ENCODE assay signal across 10 mouse cellular contexts in the genomic region with DNA sequence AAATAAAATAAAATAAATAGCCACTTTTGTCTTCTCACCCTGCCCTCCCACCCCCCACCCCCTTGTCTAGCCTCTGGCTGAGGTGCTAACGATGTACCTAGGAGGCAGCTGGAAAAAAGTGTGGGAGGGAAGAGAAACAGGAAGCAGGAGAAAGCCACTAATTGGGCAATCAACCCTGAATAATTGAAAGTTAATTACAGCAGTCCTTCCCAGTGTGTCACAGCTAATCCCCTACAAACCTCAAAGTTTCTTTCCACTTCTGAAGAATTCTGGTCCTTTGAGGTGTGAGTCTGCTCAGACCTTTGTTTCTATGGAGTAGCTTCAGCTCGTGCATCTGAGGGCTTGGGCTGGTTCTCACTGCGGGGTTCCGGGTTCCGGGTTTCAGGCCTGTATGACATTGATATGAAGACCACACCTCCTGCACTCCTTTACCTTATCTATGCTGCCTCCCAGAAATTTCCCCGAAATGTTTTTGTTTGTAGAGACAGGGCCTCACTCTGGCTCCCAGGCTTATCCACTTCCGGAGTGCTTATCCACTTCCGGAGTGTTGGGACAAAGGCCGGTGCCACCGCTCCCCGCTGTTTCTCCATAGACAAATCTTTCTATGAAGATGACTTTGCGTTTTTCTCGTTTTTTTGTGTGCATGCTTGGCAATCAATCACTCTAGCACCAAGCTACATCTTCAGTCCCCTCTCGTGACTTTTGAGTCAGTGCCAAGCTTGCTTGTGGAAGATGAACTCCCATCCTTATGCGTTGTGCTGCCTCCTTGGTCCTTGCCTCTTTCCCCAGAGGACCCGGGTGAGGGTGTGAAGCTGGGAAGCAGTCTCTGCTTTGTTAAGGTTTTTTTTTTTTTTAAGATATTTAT.
DNase-seq lines count a peak whose midpoint lies in the region; ATAC-seq lines count a peak whose summit lies in the region.
"Had no signal": no experiment of that assay in that cellular context is flagged by ENCODE, and none has a peak within 500 bp of the region (broad histone marks: within the 10 kb centered on the region; RNA-seq: fewer than 3 reads in every experiment).

No protein-coding gene starts in this region.

- no peaks in the 10 kb centered on the region for H3K9me3 ChIP-seq in forebrain, embryonic 12.5 days
- no peaks in the 10 kb centered on the region for H3K9me3 ChIP-seq in forebrain, embryonic 15.5 days
- H3K9me3 ChIP-seq in limb, embryonic 11.5 days (ENCODE audit: control insufficient read depth, low read length) = no peaks in the 10 kb centered on the region
- no peaks in the 10 kb centered on the region for H3K9me3 ChIP-seq in stomach, embryonic 16.5 days (replicated peaks; ENCODE audit: control insufficient read depth, low read length)

- H3K4me2 ChIP-seq in forebrain, embryonic 12.5 days = peak overlapping the region; percentile 11; the same call in 1 of the 2 replicates
- no peak overlapping the region for H3K4me2 ChIP-seq in forebrain, embryonic 15.5 days (replicated peaks)
- H3K4me2 ChIP-seq in limb, embryonic 11.5 days (ENCODE audit: low read depth, severe bottlenecking) = no peak overlapping the region
- no peak overlapping the region for H3K4me2 ChIP-seq in stomach, embryonic 16.5 days (ENCODE audit: low read depth, low read length)
- H3K4me2 ChIP-seq: hindbrain, embryonic 14.5 days had no signal

- no peak overlapping the region for H3K4me3 ChIP-seq in forebrain, embryonic 12.5 days (replicated peaks)
- no peak overlapping the region for H3K4me3 ChIP-seq in forebrain, embryonic 15.5 days
- no peak overlapping the region for H3K4me3 ChIP-seq in limb, embryonic 11.5 days (ENCODE audit: low read depth, low read length)
- no peak overlapping the region for H3K4me3 ChIP-seq in stomach, embryonic 16.5 days (replicated peaks; ENCODE audit: low read length)

- ATAC-seq in forebrain, embryonic 12.5 days (ENCODE audit: low FRiP score) = peak; percentile 40; the same call in 1 of the 2 replicates
- ATAC-seq in forebrain, embryonic 15.5 days (replicated peaks) = no peak; the same call in 1 of the 2 replicates
- peak; percentile 54; the same call in 1 of the 2 replicates for ATAC-seq in limb, embryonic 11.5 days (ENCODE audit: insufficient number of reproducible peaks, low FRiP score, low TSS enrichment, low read depth)
- ATAC-seq in stomach, embryonic 16.5 days (ENCODE audit: insufficient read depth, low FRiP score) = peak; percentile 62; the same call in 1 of the 2 replicates

- H3K27ac ChIP-seq in forebrain, embryonic 12.5 days = peak overlapping the region; percentile 59
- no peak overlapping the region for H3K27ac ChIP-seq in forebrain, embryonic 15.5 days (replicated peaks)
- H3K27ac ChIP-seq in limb, embryonic 11.5 days (replicated peaks; ENCODE audit: low read depth, low read length) = no peak overlapping the region
- H3K27ac ChIP-seq in stomach, embryonic 16.5 days (ENCODE audit: low read length) = no peak overlapping the region
- H3K27ac ChIP-seq: hindbrain, embryonic 14.5 days had no signal

- peaks cover 27% of the 10 kb centered on the region for H3K4me1 ChIP-seq in forebrain, embryonic 12.5 days
- H3K4me1 ChIP-seq in forebrain, embryonic 15.5 days = peaks cover 18% of the 10 kb centered on the region
- no peaks in the 10 kb centered on the region for H3K4me1 ChIP-seq in limb, embryonic 11.5 days (ENCODE audit: control insufficient read depth, insufficient read depth, low read length)
- H3K4me1 ChIP-seq in stomach, embryonic 16.5 days (ENCODE audit: control insufficient read depth, insufficient read depth, low read length) = no peaks in the 10 kb centered on the region

- no peaks in the 10 kb centered on the region for H3K36me3 ChIP-seq in forebrain, embryonic 12.5 days (replicated peaks)
- H3K36me3 ChIP-seq in forebrain, embryonic 15.5 days = no peaks in the 10 kb centered on the region
- no peaks in the 10 kb centered on the region for H3K36me3 ChIP-seq in limb, embryonic 11.5 days (ENCODE audit: control insufficient read depth, insufficient read depth, low read length)
- no peaks in the 10 kb centered on the region for H3K36me3 ChIP-seq in stomach, embryonic 16.5 days (ENCODE audit: control insufficient read depth, insufficient read depth, low read length)

- no peak overlapping the region for H3K9ac ChIP-seq in forebrain, embryonic 12.5 days
- no peak overlapping the region for H3K9ac ChIP-seq in forebrain, embryonic 15.5 days (replicated peaks)
- no peak overlapping the region for H3K9ac ChIP-seq in limb, embryonic 11.5 days (ENCODE audit: low read length)
- H3K9ac ChIP-seq in stomach, embryonic 16.5 days (ENCODE audit: low read length) = no peak overlapping the region
- H3K9ac ChIP-seq: hindbrain, embryonic 14.5 days had no signal

- H3K27me3 ChIP-seq in forebrain, embryonic 12.5 days = peaks cover 19% of the 10 kb centered on the region
- no peaks in the 10 kb centered on the region for H3K27me3 ChIP-seq in forebrain, embryonic 15.5 days
- H3K27me3 ChIP-seq in limb, embryonic 11.5 days (ENCODE audit: control insufficient read depth, insufficient read depth, low read length) = no peaks in the 10 kb centered on the region
- no peaks in the 10 kb centered on the region for H3K27me3 ChIP-seq in stomach, embryonic 16.5 days (ENCODE audit: control insufficient read depth, insufficient read depth, low read length)

- 37% methylated on average over 16 of the region's 16 CpGs for WGBS in forebrain, embryonic 12.5 days
- WGBS in forebrain, embryonic 15.5 days = 30% methylated on average over 16 of the region's 16 CpGs
- 50% methylated on average over 16 of the region's 16 CpGs for WGBS in limb, embryonic 11.5 days
- WGBS in stomach, embryonic 16.5 days = 51% methylated on average over 16 of the region's 16 CpGs

- peak; percentile 11 for DNase-seq in right cerebral cortex, postnatal 4 days
- no peak for DNase-seq in right cerebral cortex, postnatal 25 days
- DNase-seq in limb, embryonic 11.5 days (ENCODE audit: low spot score) = peak; percentile 42
- no peak for DNase-seq in thymus, postnatal 14 days
- DNase-seq in adrenal gland, postnatal 25 days = no peak
- DNase-seq: B cell, adult 2 months had no signal

Comparison
In these comparisons a context has a peak if more than half of its experiments do, and no peak if none do; other contexts are left out.
1. DNase-seq: peak in right cerebral cortex, postnatal 4 days (single experiment) and limb, embryonic 11.5 days (single experiment); none in right cerebral cortex, postnatal 25 days (single experiment), thymus, postnatal 14 days (single experiment) and adrenal gland, postnatal 25 days (single experiment).